Mouse (Mus musculus) adrenal gland, postnatal 4 days (tissue): ENCODE data around the gene Prkab2. TPM values are rescaled to one million over a fixed set of nuclear protein-coding genes. Genes with fewer than 3 reads are reported as not detected.

ENCODE experiments used
- DNase-seq, 2 experiments: peaks; one replicate each; pipeline ENCODE4 v3.0.0; 2021 to 2022; ENCODE audit warnings: low spot score in 2 of 2, mixed read lengths in 2 of 2
- microRNA-seq: library from miRNA; unstranded; fragments of <30 nt; microRNA quantifications from one replicate; pipeline ENCODE4 v1.2.0, GENCODE M21; 2021
- total RNA-seq, 2 experiments: library from RNA; stranded (reverse); gene quantifications; 2 replicates each; pipeline ENCODE4 v1.2.3; 2021

Gene Prkab2
- total RNA-seq, 2 experiments from 2014 or later, result 9.4 to 9.8 TPM

GRCm38 (mm10) chr3:97689289-97689688, 31.3 kb downstream of the Prkab2 start:
- DNase-seq, result no peak

GRCm38 (mm10) chr3:97690590-97690989, 32.6 kb downstream of the Prkab2 start:
- DNase-seq, result no peak

- DNase-seq, result no peak
These were observed 33.5 kb downstream of the Prkab2 start for GRCm38 (mm10) chr3:97691443-97692017.

- DNase-seq, result no peak
These were observed 35.8 kb downstream of the Prkab2 start for GRCm38 (mm10) chr3:97693806-97694205.

- no peak for DNase-seq
These were observed 38.9 kb downstream of the Prkab2 start for GRCm38 (mm10) chr3:97696866-97697265.

GRCm38 (mm10) chr3:97697291-97697690, 39.3 kb downstream of the Prkab2 start:
- DNase-seq, result no peak

- no peak for DNase-seq
These were observed 41.1 kb downstream of the Prkab2 start for GRCm38 (mm10) chr3:97699061-97699460.

- DNase-seq, result no peak
These were observed 43.2 kb downstream of the Prkab2 start for GRCm38 (mm10) chr3:97701198-97701597.

- DNase-seq, result no peak
These were observed 44.6 kb downstream of the Prkab2 start for GRCm38 (mm10) chr3:97702448-97703080.

- no peak for DNase-seq
These were observed 47.5 kb downstream of the Prkab2 start for GRCm38 (mm10) chr3:97705508-97705907.

GRCm38 (mm10) chr3:97706561-97706960, 48.6 kb downstream of the Prkab2 start:
- no peak for DNase-seq

GRCm38 (mm10) chr3:97710134-97710533, 52.1 kb downstream of the Prkab2 start:
- DNase-seq, result no peak

- DNase-seq, result no peak
These were observed 52.9 kb downstream of the Prkab2 start for GRCm38 (mm10) chr3:97710881-97711280.

GRCm38 (mm10) chr3:97715922-97716321, 57.9 kb downstream of the Prkab2 start:
- DNase-seq, result no peak

GRCm38 (mm10) chr3:97719116-97719515, 61.1 kb downstream of the Prkab2 start:
- no peak for DNase-seq

Small RNAs within 50 kb of the gene (microRNA-seq; reads per million reads assigned to microRNA genes)
- gene Mir7225, result not detected

Other genes starting within 250 kb of the Prkab2 start
- gene Olfr1402, start 236.2 kb upstream of the Prkab2 start, total RNA-seq, result not detected
- 10 to 100 TPM; 17.8 to 18.7 TPM for gene Chd1l, start 48.0 kb upstream of the Prkab2 start, total RNA-seq
- 10 to 100 TPM in 1 of 2 experiments, 1 to 10 TPM in 1; 7.1 to 14.2 TPM for gene Fmo5, start 29.4 kb upstream of the Prkab2 start, total RNA-seq
- not detected for gene Gm17651, start 16.5 kb downstream of the Prkab2 start, total RNA-seq
- 10 to 100 TPM; 43.0 to 64.5 TPM for gene Pde4dip, start 230.5 kb downstream of the Prkab2 start, total RNA-seq
- gene Sec22b, start 243.0 kb downstream of the Prkab2 start, total RNA-seq, result 100 to 1,000 TPM; 123 TPM